Mouse (Mus musculus): ENCODE measurements around the gene Ripply3. TPM values are rescaled to one million over a fixed set of nuclear protein-coding genes. Genes with fewer than 3 reads are reported as not detected.

The Ripply3 gene
- total RNA-seq (2014; rRNA removed) (0.38 TPM in 1 of 2 replicates, not detected in the other), polyA plus RNA-seq (2015; fragmentation: Nextera tagmentation; extraction: Ambion mirVana) (0.20 and 0.60 TPM in 2 replicates)

DNA sequence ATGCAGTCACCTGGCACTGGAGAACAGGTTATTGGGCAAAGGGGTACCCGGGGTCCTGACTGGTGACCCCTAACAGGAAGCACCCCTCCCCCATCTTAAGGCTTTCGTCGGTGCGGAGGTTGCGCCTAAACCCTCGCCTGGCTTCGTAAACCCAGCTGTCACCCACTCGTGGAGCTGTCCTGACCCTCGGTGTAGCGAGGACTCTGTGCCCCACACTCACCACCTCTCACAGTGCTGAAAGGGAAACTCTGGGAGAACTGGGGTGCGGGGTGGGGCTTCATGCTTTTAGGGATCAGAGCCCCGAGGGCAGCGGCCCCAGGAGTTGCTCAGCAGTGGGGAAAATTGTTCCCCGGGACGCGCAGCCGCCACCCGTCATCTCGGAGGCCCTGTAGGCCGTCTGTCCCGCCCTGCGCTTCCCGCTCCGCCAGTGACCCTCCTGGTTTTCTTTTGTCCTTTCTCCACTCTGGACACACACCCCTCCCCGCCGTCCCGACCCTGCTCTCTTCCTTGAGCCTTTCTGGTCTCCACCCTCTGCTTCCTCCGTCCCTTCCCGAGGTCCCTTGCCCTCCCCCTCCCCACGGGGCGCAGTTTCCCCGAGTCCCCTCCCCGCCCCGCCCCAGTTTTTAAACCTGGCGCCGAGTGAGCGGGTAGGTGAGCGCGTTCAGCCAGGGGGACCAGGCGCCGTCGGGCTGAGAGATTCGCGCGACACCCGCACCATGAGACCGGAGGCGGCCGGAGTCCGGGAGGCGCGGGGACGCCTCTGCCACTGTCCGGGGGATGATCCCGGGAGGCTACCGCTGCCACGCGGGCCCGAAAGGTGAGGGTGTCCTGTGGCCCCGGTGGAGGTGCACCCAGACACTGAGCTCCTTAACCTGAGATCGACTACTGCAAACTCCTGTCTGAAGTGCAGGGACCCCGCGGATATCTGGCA is at the start of gene Ripply3:
Ripply3 (plus strand) TSS at position 640 of the 931 bp plus-strand sequence.
- Histone ChIP-seq H3K4me2 (ENCODE audit: low read depth, low read length, poor library complexity, severe bottlenecking) (peak within 1 kb of the TSS; percentile 57), H3K36me3 (ENCODE audit: insufficient read depth, low read length) (no peaks in the 10 kb centered on the region), H3K4me3 (ENCODE audit: low read depth, low read length) (peak within 1 kb of the TSS; percentile 33), H3K27ac (ENCODE audit: low read depth, low read length) (no peak within 1 kb of the TSS), H3K9ac (replicated peaks; ENCODE audit: low read length, poor library complexity, severe bottlenecking) (peak within 1 kb of the TSS; percentile 20; the same call in 1 of the 2 replicates), H3K27me3 (ENCODE audit: insufficient read depth, low read length) (peaks cover 30% of the 10 kb centered on the region), H3K4me1 (ENCODE audit: insufficient read depth, low read length) (peaks cover 6% of the 10 kb centered on the region; the same call in 1 of the 2 replicates), H3K9me3 (ENCODE audit: low read length) (no peaks in the 10 kb centered on the region)
- ATAC-seq (ENCODE audit: low FRiP score) = no peak
- DNase-seq (ENCODE audit: low spot score) = no peak
- 2% methylated on average over 63 of the region's 63 CpGs for WGBS
- no peak for TF ChIP-seq CTCF (IDR thresholded peaks at IDR 0.05)

DNA sequence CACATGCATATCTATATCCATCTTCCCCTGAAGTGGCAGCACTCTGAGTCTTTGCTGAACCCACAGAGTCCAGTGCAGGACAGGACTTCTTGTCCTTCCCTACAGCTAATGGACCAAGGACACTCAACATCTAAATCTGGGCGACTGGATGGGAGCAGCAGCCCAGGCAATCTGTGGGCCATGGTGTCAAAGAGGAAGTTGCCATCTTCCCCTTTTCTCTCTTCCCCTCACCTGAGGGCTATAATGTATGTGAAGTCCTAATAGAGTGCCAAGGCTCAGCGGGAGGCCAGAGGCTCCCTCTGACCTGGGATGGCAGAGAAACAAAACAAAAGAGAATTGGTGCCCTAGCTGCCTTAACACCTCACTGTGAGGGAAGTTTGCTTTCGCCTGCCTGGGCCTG is 44.2 kb upstream of the Ripply3 start:
- Histone ChIP-seq H3K27ac (ENCODE audit: low read depth, low read length) (no peak overlapping the region), H3K27me3 (ENCODE audit: insufficient read depth, low read length) (no peaks in the 10 kb centered on the region), H3K4me2 (ENCODE audit: low read depth, low read length, poor library complexity, severe bottlenecking) (no peak overlapping the region), H3K4me1 (ENCODE audit: insufficient read depth, low read length) (no peaks in the 10 kb centered on the region), H3K9me3 (ENCODE audit: low read length) (no peaks in the 10 kb centered on the region), H3K9ac (replicated peaks; ENCODE audit: low read length, poor library complexity, severe bottlenecking) (no peak overlapping the region), H3K36me3 (ENCODE audit: insufficient read depth, low read length) (no peaks in the 10 kb centered on the region), H3K4me3 (ENCODE audit: low read depth, low read length) (no peak overlapping the region)
- ATAC-seq (ENCODE audit: low FRiP score) (no peak), DNase-seq (ENCODE audit: low spot score) (no peak)
- 94% methylated on average over 3 of the region's 3 CpGs for WGBS
- no peak for TF ChIP-seq CTCF (IDR thresholded peaks at IDR 0.05)

GRCm38 (mm10) chr16:94287826-94288225 is 40.4 kb upstream of the Ripply3 start:
- WGBS = 89% methylated on average over 9 of the region's 9 CpGs
- Histone ChIP-seq H3K27ac (ENCODE audit: low read depth, low read length) (no peak overlapping the region), H3K36me3 (ENCODE audit: insufficient read depth, low read length) (no peaks in the 10 kb centered on the region), H3K4me1 (ENCODE audit: insufficient read depth, low read length) (no peaks in the 10 kb centered on the region), H3K4me2 (ENCODE audit: low read depth, low read length, poor library complexity, severe bottlenecking) (no peak overlapping the region), H3K27me3 (ENCODE audit: insufficient read depth, low read length) (no peaks in the 10 kb centered on the region), H3K9me3 (ENCODE audit: low read length) (no peaks in the 10 kb centered on the region), H3K9ac (replicated peaks; ENCODE audit: low read length, poor library complexity, severe bottlenecking) (no peak overlapping the region), H3K4me3 (ENCODE audit: low read depth, low read length) (no peak overlapping the region)
- TF ChIP-seq CTCF (IDR thresholded peaks at IDR 0.05) = no peak
- DNase-seq (ENCODE audit: low spot score) (no peak), ATAC-seq (ENCODE audit: low FRiP score) (no peak)

DNA sequence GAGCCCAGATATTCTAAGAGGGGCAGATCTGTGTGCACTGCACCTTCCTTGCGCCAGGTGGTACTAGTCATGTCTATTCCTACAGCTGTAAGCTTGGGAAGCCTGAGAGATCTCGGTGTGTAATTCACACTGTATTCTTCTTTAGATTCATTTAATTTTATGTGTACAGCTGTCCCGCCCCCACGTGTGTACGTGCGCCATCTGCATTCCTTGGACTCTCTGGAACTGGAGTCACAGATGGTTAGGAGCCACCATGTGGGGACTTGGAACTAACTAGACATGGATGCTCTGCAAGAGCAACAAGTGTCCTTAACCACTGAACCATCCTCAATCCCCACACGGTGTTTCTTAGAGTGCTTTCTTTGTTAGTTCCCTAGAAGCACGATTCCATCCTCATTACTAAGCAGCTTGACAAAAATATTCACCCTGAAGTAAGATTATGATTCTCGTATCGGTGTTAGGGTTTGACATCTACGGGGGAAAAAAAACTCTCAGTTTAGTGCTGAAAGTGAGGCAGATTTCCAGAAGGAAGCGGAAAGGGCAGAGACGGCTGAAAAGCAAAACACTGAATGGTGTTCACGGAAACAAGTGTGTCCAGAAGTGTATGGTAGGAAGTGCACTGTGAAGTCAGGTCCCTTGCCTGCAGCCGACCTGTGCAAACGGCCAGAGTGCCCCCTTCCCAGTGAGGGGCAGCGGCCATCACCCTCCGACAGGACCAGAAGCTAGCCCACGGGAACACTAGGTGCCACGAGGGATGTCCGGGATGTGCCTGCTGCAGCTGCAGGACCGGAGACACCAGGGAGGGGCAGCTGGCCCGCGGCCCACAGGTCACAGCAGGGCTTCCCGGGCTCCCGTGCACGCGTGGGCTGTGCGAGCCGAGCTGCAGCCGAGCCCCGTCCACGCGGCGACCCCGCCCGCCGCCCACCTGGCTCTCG is 38.8 kb upstream of the Ripply3 start:
- peak; percentile 70 for DNase-seq (ENCODE audit: low spot score)
- Histone ChIP-seq H3K4me1 (ENCODE audit: insufficient read depth, low read length) (no peaks in the 10 kb centered on the region), H3K9ac (replicated peaks; ENCODE audit: low read length, poor library complexity, severe bottlenecking) (peak overlapping the region; percentile 85), H3K4me2 (ENCODE audit: low read depth, low read length, poor library complexity, severe bottlenecking) (peak overlapping the region; percentile 94), H3K27me3 (ENCODE audit: insufficient read depth, low read length) (no peaks in the 10 kb centered on the region), H3K36me3 (ENCODE audit: insufficient read depth, low read length) (no peaks in the 10 kb centered on the region), H3K9me3 (ENCODE audit: low read length) (no peaks in the 10 kb centered on the region), H3K27ac (ENCODE audit: low read depth, low read length) (peak overlapping the region; percentile 87), H3K4me3 (ENCODE audit: low read depth, low read length) (peak overlapping the region; percentile 79)
- TF ChIP-seq CTCF (IDR thresholded peaks at IDR 0.05) = peak; percentile 43
- peak; percentile 38 for ATAC-seq (ENCODE audit: low FRiP score)
- 12% methylated on average over 31 of the region's 39 CpGs for WGBS

- WGBS = 5% methylated on average over 52 of the region's 52 CpGs
- Histone ChIP-seq H3K27me3 (ENCODE audit: insufficient read depth, low read length) (no peaks in the 10 kb centered on the region), H3K9me3 (ENCODE audit: low read length) (no peaks in the 10 kb centered on the region), H3K9ac (replicated peaks; ENCODE audit: low read length, poor library complexity, severe bottlenecking) (peak overlapping the region; percentile 85), H3K27ac (ENCODE audit: low read depth, low read length) (peak overlapping the region; percentile 87), H3K36me3 (ENCODE audit: insufficient read depth, low read length) (no peaks in the 10 kb centered on the region), H3K4me2 (ENCODE audit: low read depth, low read length, poor library complexity, severe bottlenecking) (peak overlapping the region; percentile 94), H3K4me1 (ENCODE audit: insufficient read depth, low read length) (no peaks in the 10 kb centered on the region), H3K4me3 (ENCODE audit: low read depth, low read length) (peak overlapping the region; percentile 79)
- peak; percentile 85 for DNase-seq (ENCODE audit: low spot score)
- no peak; the same call in 1 of the 2 replicates for TF ChIP-seq CTCF (IDR thresholded peaks at IDR 0.05)
- peak; percentile 94 for ATAC-seq (ENCODE audit: low FRiP score)
Measured at GRCm38 (mm10) chr16:94290073-94290999, 37.9 kb upstream of the Ripply3 start.

Measured in midbrain, postnatal 0 days (tissue).